Mouse (Mus musculus) CD8-positive naive resting alpha-beta T cell, adult 2 months (primary cell): ENCODE measurements at regions not wholly inside any gene's neighbourhood (a gene's known extent, or its start where the extent isn't known, plus 50 kb on each side); places are given as distances from the start of the nearest gene placed in this dataset.
A peak's percentile ranks its signal among the peaks of the same experiment; 100 is the strongest.

Source experiments
- DNase-seq, 2 experiments: peaks; one replicate each; pipeline ENCODE4 v3.0.0; 2022; ENCODE audit warnings: low read depth in 2 of 2, low spot score in 2 of 2

DNA sequence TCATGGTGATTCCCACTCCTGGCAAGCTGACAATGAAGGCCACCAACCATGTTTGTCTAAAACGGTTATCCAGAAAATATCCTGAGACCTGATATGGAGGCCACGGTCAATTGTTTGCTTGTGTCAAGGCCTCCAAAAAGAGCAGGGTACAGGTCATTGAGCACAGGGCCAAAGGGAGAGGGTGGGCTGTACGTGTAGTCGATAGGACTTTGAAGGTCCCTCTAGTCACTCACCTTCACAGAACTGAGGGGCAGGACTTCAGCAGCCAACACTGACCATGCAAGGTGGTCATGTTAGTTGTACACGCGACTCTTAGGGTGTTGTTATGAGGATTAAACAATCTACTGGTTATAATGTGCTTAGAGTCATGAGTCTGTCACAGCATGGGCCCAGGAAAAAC lies 264.4 kb upstream of the Prok2 start:
- DNase-seq, result no peak

DNA sequence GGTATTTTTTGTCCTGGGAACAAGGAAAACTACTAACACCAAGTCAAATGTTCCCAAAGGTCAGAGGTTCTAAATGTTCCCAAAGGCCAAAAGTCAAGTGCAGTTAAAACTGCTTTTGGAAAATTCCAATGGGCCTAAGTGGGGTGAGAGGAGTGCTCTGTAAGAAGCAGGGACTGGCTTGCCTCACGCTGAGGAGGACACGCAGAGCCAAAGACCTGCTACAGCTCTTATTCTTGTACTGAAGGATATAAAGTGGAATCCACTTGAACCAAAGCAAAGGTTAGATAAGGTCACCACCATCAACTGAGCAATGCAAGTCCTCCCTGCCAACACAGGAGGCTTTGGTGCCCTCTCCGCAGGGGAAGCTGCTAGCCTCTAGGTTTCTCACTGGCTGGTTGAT lies 260.3 kb upstream of the Prok2 start:
- DNase-seq, result no peak

GRCm38 (mm10) chr6:99985322-99985721 lies 259.1 kb upstream of the Prok2 start:
- peak; percentile 24 to 42 for DNase-seq

GRCm38 (mm10) chr6:99984856-99985224 lies 258.6 kb upstream of the Prok2 start:
- DNase-seq, result no peak

- DNase-seq, result no peak
Observed at GRCm38 (mm10) chr6:99984057-99984855, 258.1 kb upstream of the Prok2 start.

DNA sequence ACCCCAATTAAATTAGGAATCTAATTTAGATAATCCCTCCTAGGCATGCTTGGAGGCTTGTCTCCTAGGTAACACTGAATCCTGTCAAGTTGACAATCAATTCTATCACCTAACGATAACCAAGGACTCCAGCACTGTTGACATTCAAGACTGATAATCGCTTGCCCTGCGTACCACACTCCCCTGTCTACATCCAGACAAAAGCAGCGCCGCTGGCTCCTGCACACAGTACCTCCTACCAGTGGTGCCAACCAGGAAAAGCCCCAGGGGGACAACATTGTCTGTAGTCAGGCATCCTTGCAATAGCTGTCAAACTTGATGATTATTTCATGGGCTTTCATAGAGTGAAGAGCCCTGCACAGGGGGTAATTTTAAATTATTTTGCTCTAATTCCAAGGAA lies 253.4 kb upstream of the Prok2 start:
- no peak for DNase-seq

- DNase-seq, result no peak
Observed at GRCm38 (mm10) chr6:99978164-99978746, 252.1 kb upstream of the Prok2 start.

- no peak for DNase-seq
Observed at GRCm38 (mm10) chr6:99976144-99976543, 250.0 kb upstream of the Prok2 start.

GRCm38 (mm10) chr6:99975486-99975885 lies 249.3 kb upstream of the Prok2 start:
- DNase-seq, result no peak

DNA sequence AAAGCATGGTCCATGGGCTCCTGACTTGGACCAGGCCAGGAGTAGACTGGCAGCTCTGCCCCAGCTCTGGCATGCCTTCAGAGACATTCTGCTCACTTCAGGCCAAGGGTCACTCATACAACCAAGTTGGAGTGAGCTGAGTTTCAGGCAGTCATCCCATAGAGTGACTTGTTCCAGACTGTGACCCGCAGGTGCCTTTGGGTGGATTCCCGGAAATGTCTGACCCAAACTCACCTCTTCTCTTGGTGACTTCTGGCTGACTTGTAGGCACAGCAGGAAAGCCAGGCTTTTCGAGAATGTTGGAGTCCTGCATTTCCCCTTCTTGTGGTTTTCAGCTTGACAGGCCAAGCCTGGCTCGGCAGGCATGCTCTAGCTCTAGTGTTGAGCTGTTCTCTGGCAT lies 248.3 kb upstream of the Prok2 start:
- no peak for DNase-seq

DNA sequence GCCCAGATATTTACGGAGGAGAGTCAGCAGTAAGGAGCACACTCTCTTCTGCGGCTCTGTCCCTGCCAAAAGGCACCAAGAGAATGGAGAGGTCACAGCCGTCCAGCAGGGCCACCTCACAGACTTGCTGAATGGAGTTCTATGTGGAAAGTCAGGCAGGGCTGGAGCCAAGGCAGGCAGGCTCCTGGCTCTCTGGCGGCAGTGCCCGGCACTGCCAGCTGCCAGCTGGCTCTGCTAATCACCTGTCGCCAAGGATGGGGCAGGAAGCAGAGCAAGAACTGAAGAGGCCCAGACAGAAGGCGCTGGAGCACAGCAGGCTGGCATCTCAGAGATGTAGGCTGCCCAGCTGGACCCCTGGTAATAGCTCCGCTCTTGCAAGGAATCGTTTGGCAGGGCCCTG lies 245.2 kb upstream of the Prok2 start:
- DNase-seq, result no peak

- no peak for DNase-seq
Observed at GRCm38 (mm10) chr6:99968889-99969288, 242.7 kb upstream of the Prok2 start.

DNA sequence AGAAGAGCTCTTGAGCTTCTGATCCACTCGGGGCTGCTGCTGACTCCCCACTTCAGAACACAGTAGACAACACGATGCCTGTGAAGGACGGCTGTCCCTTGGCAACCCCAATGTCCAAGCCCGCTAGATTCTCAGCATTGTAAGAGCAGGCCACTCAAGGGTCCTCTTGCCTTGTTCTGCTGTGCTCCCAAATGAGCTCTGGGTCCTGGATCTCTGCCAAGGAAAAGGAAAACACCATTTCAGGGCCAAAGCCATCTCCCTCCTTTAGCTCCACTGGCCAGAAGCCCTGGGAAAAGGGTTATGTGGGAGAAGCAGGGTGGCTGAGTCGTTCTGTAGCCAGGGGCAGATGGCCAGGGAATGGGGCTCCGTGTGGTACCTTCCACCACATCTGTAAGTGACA lies 241.3 kb upstream of the Prok2 start:
- no peak for DNase-seq

GRCm38 (mm10) chr6:99964540-99964939 lies 238.3 kb upstream of the Prok2 start:
- DNase-seq, result no peak

DNA sequence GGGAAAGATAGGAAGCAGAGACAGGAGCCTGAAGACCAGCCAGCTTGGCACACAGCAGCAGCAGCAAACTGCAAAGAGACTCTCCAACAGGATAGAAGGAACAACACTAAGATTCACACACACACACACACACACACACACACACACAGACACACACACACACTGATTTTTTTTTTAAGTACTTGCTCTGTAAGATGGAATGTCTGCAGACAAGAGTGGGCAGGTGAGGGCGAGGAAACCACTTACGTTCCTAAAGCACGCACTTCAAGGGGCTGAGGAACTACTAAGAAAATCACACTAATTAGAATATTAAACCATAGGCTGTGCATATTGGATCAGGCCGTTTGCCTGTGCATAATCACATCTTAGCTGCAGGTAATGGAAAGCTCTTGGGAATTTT lies 237.8 kb upstream of the Prok2 start:
- DNase-seq, result no peak

GRCm38 (mm10) chr6:99959371-99959770 lies 233.2 kb upstream of the Prok2 start:
- DNase-seq, result no peak

DNA sequence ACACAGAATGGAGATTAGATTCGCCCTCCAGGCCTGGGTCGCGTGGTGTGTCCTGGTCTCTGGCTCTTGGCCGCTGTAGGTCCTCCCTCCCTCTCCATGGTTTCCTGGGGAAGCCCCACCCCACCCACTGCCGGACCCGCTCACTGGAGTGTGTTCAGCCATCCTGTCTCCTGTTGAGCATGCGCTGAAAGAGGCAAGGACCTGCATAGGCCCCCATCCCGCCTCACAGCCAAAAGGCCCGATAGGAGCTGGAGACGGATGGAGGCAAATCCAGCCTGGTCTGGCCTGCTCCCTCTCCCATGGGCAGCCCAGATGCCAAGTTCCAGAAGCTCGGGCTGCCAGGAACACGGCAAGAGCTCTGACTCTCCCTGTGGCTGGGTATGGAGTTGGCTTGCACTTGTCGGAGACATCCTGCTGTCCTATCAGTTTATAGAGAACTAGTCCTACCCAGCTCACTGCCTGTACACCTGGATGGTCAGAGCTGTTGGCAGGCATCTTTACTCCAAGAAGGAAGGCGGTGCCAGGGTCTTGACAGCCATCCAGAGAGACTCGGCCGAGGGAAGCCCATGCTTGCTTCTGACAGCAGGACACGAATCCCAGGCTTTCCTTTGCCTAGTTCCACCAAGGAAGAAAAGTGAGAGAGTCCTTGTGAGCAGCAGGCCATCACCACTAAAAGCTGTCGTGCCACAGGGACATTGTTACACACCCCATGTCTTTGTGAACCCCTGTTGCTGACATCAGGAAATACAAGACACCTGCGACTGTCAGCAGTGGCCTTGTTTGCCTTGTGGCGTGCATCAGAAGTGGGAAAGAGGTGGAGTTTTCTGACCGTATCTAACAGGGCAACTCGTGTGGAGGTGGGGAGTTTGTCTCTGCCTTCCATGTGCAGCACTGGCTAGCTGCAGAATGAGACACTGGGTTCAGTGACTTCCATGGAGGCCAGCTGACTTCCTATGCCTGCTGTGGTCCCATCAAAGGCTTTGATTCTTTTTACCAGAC lies 228.9 kb upstream of the Prok2 start:
- no peak for DNase-seq

DNA sequence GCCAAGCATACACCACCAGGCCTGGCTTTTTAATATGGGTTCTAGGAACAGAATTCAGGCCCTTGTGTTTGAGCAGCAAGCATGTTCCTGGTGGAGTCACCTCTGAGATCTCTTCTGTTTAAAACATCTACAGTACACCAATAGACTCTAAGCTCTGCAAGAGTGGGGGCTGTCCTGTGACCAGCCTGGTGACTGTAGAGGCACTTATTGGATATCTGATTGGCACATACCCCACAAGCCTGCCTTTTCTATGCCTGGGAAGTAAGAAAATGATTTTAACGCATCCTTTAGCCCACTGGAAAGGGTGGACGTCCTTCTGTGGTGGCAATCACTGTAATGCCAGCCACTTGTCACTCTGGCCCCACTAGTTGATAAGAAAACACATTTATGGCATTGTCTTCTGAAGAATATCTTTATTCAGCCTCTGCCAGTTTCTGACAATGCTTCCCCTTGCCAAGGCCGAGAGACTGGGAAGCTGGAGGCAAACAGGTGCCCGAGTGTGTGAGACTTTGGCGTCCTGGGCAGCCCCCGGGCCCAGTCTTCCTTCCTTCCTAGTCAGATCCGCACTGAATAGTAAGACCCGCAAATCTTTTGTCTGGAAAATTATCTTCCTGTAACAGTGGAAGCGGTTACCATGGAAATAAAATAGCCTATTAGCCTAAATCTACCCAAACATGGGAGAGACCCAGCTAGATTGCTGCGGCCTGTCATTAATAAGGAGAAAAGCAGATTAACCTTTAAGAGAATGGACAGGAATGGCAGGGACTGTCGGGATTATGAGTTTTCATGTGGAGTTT lies 228.0 kb upstream of the Prok2 start:
- DNase-seq, result no peak

DNA sequence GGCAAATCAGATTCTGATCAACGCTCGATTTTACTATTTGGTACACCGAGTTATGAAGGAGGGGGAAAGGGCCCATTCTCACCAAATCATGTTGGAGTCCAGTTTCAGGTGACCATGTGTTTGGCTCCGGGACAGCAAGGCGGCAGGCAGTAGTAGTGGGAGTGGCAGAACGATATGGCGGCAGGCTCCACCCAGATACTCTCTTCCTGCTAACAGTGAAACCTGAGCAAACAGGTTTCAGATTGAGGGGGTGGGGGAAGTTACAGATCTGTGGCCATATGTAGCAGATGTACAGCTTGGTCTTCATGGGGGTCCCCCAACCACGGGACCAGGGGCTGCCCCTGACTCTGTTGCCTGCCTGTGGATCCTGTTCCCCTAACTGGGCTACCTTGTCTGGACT lies 224.6 kb upstream of the Prok2 start:
- DNase-seq, result no peak

GRCm38 (mm10) chr6:99946917-99947316 lies 220.7 kb upstream of the Prok2 start:
- DNase-seq, result no peak

- no peak for DNase-seq
Observed at GRCm38 (mm10) chr6:99946481-99946880, 220.3 kb upstream of the Prok2 start.
